Mouse (Mus musculus) midbrain, embryonic 11.5 days (tissue): ENCODE measurements around the gene Cdrt4. TPM values are rescaled to one million over a fixed set of nuclear protein-coding genes. Genes with fewer than 3 reads are reported as not detected.

ENCODE experiments used
- ATAC-seq: fragments of 200-750 bp; cut with Nextera tagmentation; 2 replicates; pipeline ENCODE4 v1.8.0; 2017; ENCODE audit warnings: moderate TSS enrichment, moderate library complexity; ENCODE audit not compliant: low FRiP score
- DNase-seq: peaks from one replicate; pipeline ENCODE4 v3.0.0; 2015; ENCODE audit warnings: low spot score; ENCODE audit errors: missing footprints
- H3K27ac ChIP-seq: fragments of 300-500 bp; sonication (generic); 2 replicates; pipeline ENCODE4 v1.5.1; 2014; ENCODE audit warnings: low read depth, low read length
- H3K27me3 ChIP-seq: fragments of 300-500 bp; sonication (generic); 2 replicates; pipeline ENCODE4 v1.6.1; 2014; ENCODE audit warnings: mild to moderate bottlenecking, low read length, moderate library complexity, mixed read lengths; ENCODE audit not compliant: control insufficient read depth, insufficient read depth
- H3K36me3 ChIP-seq: fragments of 300-500 bp; sonication (generic); 2 replicates; pipeline ENCODE4 v1.6.1; 2014; ENCODE audit warnings: mild to moderate bottlenecking, low read length, moderate library complexity, mixed read lengths; ENCODE audit not compliant: control insufficient read depth, insufficient read depth
- H3K4me1 ChIP-seq: fragments of 300-500 bp; sonication (generic); 2 replicates; pipeline ENCODE4 v1.6.1; 2014; ENCODE audit warnings: low read length; ENCODE audit not compliant: control insufficient read depth, insufficient read depth
- H3K4me2 ChIP-seq: fragments of 300-500 bp; sonication (generic); 2 replicates; pipeline ENCODE4 v1.6.1; 2014; ENCODE audit warnings: mild to moderate bottlenecking, moderate library complexity
- H3K4me3 ChIP-seq: fragments of 300-500 bp; sonication (generic); 2 replicates; pipeline ENCODE4 v1.5.1; 2014; ENCODE audit warnings: low read depth, low read length
- H3K9ac ChIP-seq: fragments of 300-500 bp; sonication (generic); 2 replicates; pipeline ENCODE4 v1.6.1; 2014; ENCODE audit warnings: low read length
- H3K9me3 ChIP-seq: fragments of 300-500 bp; sonication (generic); 2 replicates; pipeline ENCODE4 v1.6.1; 2016; ENCODE audit warnings: low read length; ENCODE audit not compliant: control insufficient read depth
- WGBS: fragments of 180-500 bp; shearing (Covaris S2); extraction: QIAGEN DNeasy Blood & Tissue Kit; methylation state at CpG from one replicate; pipeline ENCODE4 v1.1.7; 2014; 5-methylcytosine and 5-hydroxymethylcytosine counted together
- polyA plus RNA-seq: library from polyadenylated mRNA; unstranded; fragments of >200 nt; fragmentation: Nextera tagmentation; extraction: Ambion mirVana; gene quantifications from 2 replicates; pipeline ENCODE4 v1.2.1, GENCODE M21; 2014

The Cdrt4 gene
- polyA plus RNA-seq, result 0.32 TPM in 1 of 2 replicates, not detected in the other

- Histone ChIP-seq H3K4me2 (no peak within 1 kb of the TSS), H3K4me1 (no peaks in the 10 kb centered on the region), H3K4me3 (no peak within 1 kb of the TSS), H3K27me3 (no peaks in the 10 kb centered on the region), H3K27ac (no peak within 1 kb of the TSS), H3K9me3 (0 out of 2 replicates have a peak, but pooled peaks cover 3% of the 10 kb centered on the region), H3K36me3 (no peaks in the 10 kb centered on the region), H3K9ac (no peak within 1 kb of the TSS)
- DNase-seq (no peak), ATAC-seq (no peak)
- 75% methylated on average over 3 of the region's 3 CpGs for WGBS
These were observed at the start of gene Cdrt4 for GRCm38 (mm10) chr11:62951012-62951411. Cdrt4 (plus strand) TSS chr11:62951193.

- no peaks in the 10 kb centered on the region for H3K36me3 ChIP-seq
- ATAC-seq, result no peak
- peak; percentile 97 for DNase-seq
- no peaks in the 10 kb centered on the region for H3K9me3 ChIP-seq
- no peak overlapping the region for H3K4me2 ChIP-seq
- 41% methylated on average over 12 of the region's 12 CpGs for WGBS
- no peak overlapping the region for H3K4me3 ChIP-seq
- H3K9ac ChIP-seq, result no peak overlapping the region
- no peaks in the 10 kb centered on the region for H3K4me1 ChIP-seq
- no peak overlapping the region for H3K27ac ChIP-seq
- no peaks in the 10 kb centered on the region for H3K27me3 ChIP-seq
These were observed 49.2 kb upstream of the Cdrt4 start for GRCm38 (mm10) chr11:62901699-62902323.

GRCm38 (mm10) chr11:62903871-62904495 is 47.0 kb upstream of the Cdrt4 start:
- no peak overlapping the region for H3K4me3 ChIP-seq
- H3K27ac ChIP-seq, result no peak overlapping the region
- H3K4me1 ChIP-seq, result no peaks in the 10 kb centered on the region
- no peak overlapping the region for H3K9ac ChIP-seq
- H3K27me3 ChIP-seq, result no peaks in the 10 kb centered on the region
- no peaks in the 10 kb centered on the region for H3K9me3 ChIP-seq
- no peaks in the 10 kb centered on the region for H3K36me3 ChIP-seq
- ATAC-seq (no peak), DNase-seq (peak; percentile 53)
- no peak overlapping the region for H3K4me2 ChIP-seq
- 60% methylated on average over 6 of the region's 6 CpGs for WGBS

- H3K4me3 ChIP-seq, result no peak overlapping the region
- ATAC-seq, result no peak
- H3K4me1 ChIP-seq, result no peaks in the 10 kb centered on the region; the same call in 1 of the 2 replicates
- no peak overlapping the region for H3K4me2 ChIP-seq
- H3K27me3 ChIP-seq, result no peaks in the 10 kb centered on the region
- no peaks in the 10 kb centered on the region for H3K36me3 ChIP-seq
- WGBS, result 80% methylated on average over 3 of the region's 3 CpGs
- H3K27ac ChIP-seq, result no peak overlapping the region
- H3K9ac ChIP-seq, result no peak overlapping the region
- no peaks in the 10 kb centered on the region for H3K9me3 ChIP-seq
- DNase-seq, result no peak
These were observed 41.2 kb upstream of the Cdrt4 start for GRCm38 (mm10) chr11:62909720-62910306.

- ATAC-seq (peak; percentile 73), DNase-seq (peak; percentile 86)
- H3K36me3 ChIP-seq, result no peaks in the 10 kb centered on the region
- no peak overlapping the region for H3K9ac ChIP-seq
- 46% methylated on average over 8 of the region's 8 CpGs for WGBS
- 0 out of 2 replicates have a peak overlapping the region, but pooled peaks have one; percentile 1 for H3K27ac ChIP-seq
- H3K9me3 ChIP-seq, result no peaks in the 10 kb centered on the region
- no peak overlapping the region for H3K4me3 ChIP-seq
- H3K27me3 ChIP-seq, result no peaks in the 10 kb centered on the region
- H3K4me1 ChIP-seq, result no peaks in the 10 kb centered on the region; the same call in 1 of the 2 replicates
- no peak overlapping the region for H3K4me2 ChIP-seq
These were observed 39.6 kb upstream of the Cdrt4 start for GRCm38 (mm10) chr11:62911362-62911761.

- Histone ChIP-seq H3K4me3 (no peak overlapping the region), H3K9ac (no peak overlapping the region), H3K4me2 (no peak overlapping the region), H3K36me3 (no peaks in the 10 kb centered on the region), H3K9me3 (no peaks in the 10 kb centered on the region), H3K4me1 (no peaks in the 10 kb centered on the region; the same call in 1 of the 2 replicates), H3K27ac (no peak overlapping the region), H3K27me3 (no peaks in the 10 kb centered on the region)
- 92% methylated on average over 2 of the region's 2 CpGs for WGBS
- DNase-seq, result no peak
- no peak for ATAC-seq
These were observed 37.9 kb upstream of the Cdrt4 start for GRCm38 (mm10) chr11:62913141-62913540.

- no peaks in the 10 kb centered on the region; the same call in 1 of the 2 replicates for H3K4me1 ChIP-seq
- H3K27me3 ChIP-seq, result no peaks in the 10 kb centered on the region
- no peak overlapping the region for H3K4me2 ChIP-seq
- H3K9ac ChIP-seq, result no peak overlapping the region
- no peaks in the 10 kb centered on the region for H3K9me3 ChIP-seq
- H3K36me3 ChIP-seq, result no peaks in the 10 kb centered on the region
- DNase-seq (no peak), ATAC-seq (no peak)
- WGBS, result 62% methylated on average over 6 of the region's 6 CpGs
- no peak overlapping the region for H3K4me3 ChIP-seq
- no peak overlapping the region for H3K27ac ChIP-seq
These were observed 36.5 kb upstream of the Cdrt4 start for GRCm38 (mm10) chr11:62914532-62914931.

- no peaks in the 10 kb centered on the region for H3K27me3 ChIP-seq
- WGBS, result 92% methylated on average over 2 of the region's 2 CpGs
- ATAC-seq (no peak), DNase-seq (no peak)
- no peak overlapping the region for H3K27ac ChIP-seq
- no peaks in the 10 kb centered on the region; the same call in 1 of the 2 replicates for H3K4me1 ChIP-seq
- no peak overlapping the region for H3K4me3 ChIP-seq
- H3K4me2 ChIP-seq, result no peak overlapping the region
- H3K36me3 ChIP-seq, result no peaks in the 10 kb centered on the region
- H3K9ac ChIP-seq, result no peak overlapping the region
- no peaks in the 10 kb centered on the region for H3K9me3 ChIP-seq
These were observed 35.5 kb upstream of the Cdrt4 start for GRCm38 (mm10) chr11:62915486-62915885.

GRCm38 (mm10) chr11:62916765-62917164 is 34.2 kb upstream of the Cdrt4 start:
- H3K4me2 ChIP-seq, result no peak overlapping the region
- H3K36me3 ChIP-seq, result no peaks in the 10 kb centered on the region
- 35% methylated on average over 2 of the region's 2 CpGs for WGBS
- H3K9ac ChIP-seq, result no peak overlapping the region
- ATAC-seq (no peak), DNase-seq (no peak)
- no peaks in the 10 kb centered on the region; the same call in 1 of the 2 replicates for H3K4me1 ChIP-seq
- H3K9me3 ChIP-seq, result no peaks in the 10 kb centered on the region
- no peak overlapping the region for H3K4me3 ChIP-seq
- no peak overlapping the region for H3K27ac ChIP-seq
- H3K27me3 ChIP-seq, result no peaks in the 10 kb centered on the region
